Mouse (Mus musculus) hindbrain, embryonic 11.5 days (tissue): ENCODE data around the gene Zmym5. TPM values are rescaled to one million over a fixed set of nuclear protein-coding genes. Genes with fewer than 3 reads are reported as not detected.

Source experiments
- polyA plus RNA-seq: library from polyadenylated mRNA; unstranded; fragments of >200 nt; fragmentation: Nextera tagmentation; extraction: Ambion mirVana; gene quantifications from 2 replicates; pipeline ENCODE4 v1.2.1, GENCODE M21; 2014

Gene Zmym5
- polyA plus RNA-seq, 1 experiment from 2014 or later, result 29.4 TPM

Other genes with a start within 250 kb of the Zmym5 start
- gene Cenpj, start 236.3 kb downstream of the Zmym5 start, polyA plus RNA-seq, result 15.8 and 21.6 TPM in 2 replicates
- gene Parp4, start 236.1 kb downstream of the Zmym5 start, polyA plus RNA-seq, result 1.1 and 2.9 TPM in 2 replicates
- gene Mphosph8, start 143.5 kb downstream of the Zmym5 start, polyA plus RNA-seq, result 38.7 and 44.5 TPM in 2 replicates
- gene Pspc1, start 33.4 kb downstream of the Zmym5 start, polyA plus RNA-seq, result 62.0 and 62.4 TPM in 2 replicates
- gene Zmym2, start 74.9 kb upstream of the Zmym5 start, polyA plus RNA-seq, result 60.1 and 74.4 TPM in 2 replicates
- gene Gja3, start 246.4 kb upstream of the Zmym5 start, polyA plus RNA-seq, result not detected in 2 replicates